Mouse (Mus musculus) lung, embryonic 16.5 days (tissue): ENCODE measurements around the gene Fggy. TPM values are rescaled to one million over a fixed set of nuclear protein-coding genes. Genes with fewer than 3 reads are reported as not detected.
A peak's percentile ranks its signal among the peaks of the same experiment; 100 is the strongest.

Experiments used
- ATAC-seq: fragments of 200-750 bp; cut with Nextera tagmentation; 2 replicates; pipeline ENCODE4 v1.8.0; 2017; ENCODE audit warnings: low read depth, mild to moderate bottlenecking, moderate library complexity
- H3K27ac ChIP-seq: fragments of 300-500 bp; sonication (generic); 2 replicates; pipeline ENCODE4 v1.5.1; 2014; ENCODE audit warnings: mild to moderate bottlenecking, control low read depth, low read length
- H3K27me3 ChIP-seq: fragments of 300-500 bp; sonication (generic); 2 replicates; pipeline ENCODE4 v1.6.1; 2014; ENCODE audit warnings: low read depth, low read length, mixed read lengths; ENCODE audit not compliant: control insufficient read depth, insufficient read depth
- H3K36me3 ChIP-seq: fragments of 300-500 bp; sonication (generic); 2 replicates; pipeline ENCODE4 v1.6.1; 2014; ENCODE audit warnings: low read length; ENCODE audit not compliant: control insufficient read depth, insufficient read depth
- H3K4me1 ChIP-seq: fragments of 300-500 bp; sonication (generic); replicated peaks from 2 replicates; pipeline ENCODE4 v1.6.1; 2014; ENCODE audit warnings: low read length, mixed read lengths; ENCODE audit not compliant: control insufficient read depth, insufficient read depth
- H3K4me2 ChIP-seq: fragments of 300-500 bp; sonication (generic); 2 replicates; pipeline ENCODE4 v1.6.1; 2014; ENCODE audit warnings: low read depth, low read length, control low read depth
- H3K4me3 ChIP-seq: fragments of 300-500 bp; sonication (generic); 2 replicates; pipeline ENCODE4 v1.5.1; 2014; ENCODE audit warnings: mild to moderate bottlenecking, low read length, control low read depth
- H3K9ac ChIP-seq: fragments of 300-500 bp; sonication (generic); 2 replicates; pipeline ENCODE4 v1.6.1; 2014; ENCODE audit warnings: low read length, control low read depth
- H3K9me3 ChIP-seq: fragments of 300-500 bp; sonication (generic); 2 replicates; pipeline ENCODE4 v1.6.1; 2016; ENCODE audit warnings: low read length; ENCODE audit not compliant: control insufficient read depth
- WGBS: fragments of 180-500 bp; shearing (Covaris S2); extraction: QIAGEN DNeasy Blood & Tissue Kit; methylation state at CpG from one replicate; pipeline ENCODE4 v1.1.7; 2014; 5-methylcytosine and 5-hydroxymethylcytosine counted together
- polyA plus RNA-seq: library from polyadenylated mRNA; unstranded; fragments of >200 nt; fragmentation: Nextera tagmentation; extraction: Ambion mirVana; gene quantifications from 2 replicates; pipeline ENCODE4 v1.2.1, GENCODE M21; 2015

The Fggy gene
- 9.6 and 10.1 TPM in 2 replicates for polyA plus RNA-seq

DNA sequence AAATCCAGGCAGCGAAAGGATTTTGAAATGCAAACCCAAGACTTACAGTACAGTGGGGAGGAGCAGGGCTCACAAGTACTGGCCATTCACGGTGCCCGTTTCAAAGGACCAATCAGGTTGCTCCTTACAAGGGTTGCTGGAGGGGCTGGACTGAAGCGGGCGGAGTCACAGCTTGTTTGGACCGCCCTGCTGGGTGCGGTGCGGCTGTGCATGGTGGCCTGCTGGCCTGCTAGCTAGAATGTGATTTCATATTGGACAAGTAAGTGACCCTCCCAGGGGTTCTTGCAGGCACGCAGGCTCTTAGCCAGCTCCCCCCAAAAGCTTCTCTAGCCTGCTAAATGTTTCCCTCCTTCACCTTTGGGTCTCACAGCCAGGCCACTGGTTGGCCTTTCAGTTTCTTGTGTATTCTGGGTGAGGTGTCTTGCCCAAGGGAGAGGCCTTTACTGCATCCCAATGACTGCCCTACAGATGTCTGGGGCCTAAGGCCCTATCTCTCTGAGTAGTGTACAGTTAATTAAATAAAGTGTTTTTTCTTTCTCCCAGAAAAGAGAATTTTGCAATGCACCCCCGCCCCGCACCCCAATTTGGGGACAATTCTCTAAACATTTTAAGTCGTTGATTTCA lies at the start of gene Fggy:
Gene Fggy, plus strand, starts transcription at position 175 of the 624 bp plus-strand sequence.
- peak within 1 kb of the TSS; percentile 89 for H3K27ac ChIP-seq
- H3K4me3 ChIP-seq: peak within 1 kb of the TSS; percentile 50
- H3K27me3 ChIP-seq: no peaks in the 10 kb centered on the region
- WGBS: 22% methylated on average over 12 of the region's 12 CpGs
- H3K9ac ChIP-seq: peak within 1 kb of the TSS; percentile 62
- H3K9me3 ChIP-seq: no peaks in the 10 kb centered on the region
- peak within 1 kb of the TSS; percentile 64 for H3K4me2 ChIP-seq
- peaks cover 16% of the 10 kb centered on the region for H3K4me1 ChIP-seq
- no peaks in the 10 kb centered on the region for H3K36me3 ChIP-seq
- peak; percentile 100 for ATAC-seq

DNA sequence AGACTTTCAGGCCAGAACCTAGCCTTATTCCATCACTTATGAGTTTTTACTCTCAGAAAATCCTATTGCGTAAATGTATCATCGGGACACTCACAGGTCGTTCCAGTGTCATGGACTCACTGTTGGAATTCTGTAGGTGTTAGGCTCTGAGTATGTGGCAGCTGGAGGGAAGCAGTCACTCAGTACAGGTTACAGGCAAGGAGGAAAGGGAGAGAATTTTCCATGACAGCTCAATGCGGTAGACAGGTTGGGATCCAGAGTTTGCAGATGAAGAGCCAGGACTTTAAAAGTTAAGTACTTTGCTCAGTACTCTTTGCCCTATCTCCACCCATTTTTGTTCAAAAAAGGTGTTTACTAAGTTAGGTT lies 49.4 kb upstream of the Fggy start:
- H3K4me3 ChIP-seq: no peak overlapping the region
- H3K9ac ChIP-seq: no peak overlapping the region
- WGBS: 77% methylated on average over 4 of the region's 4 CpGs
- H3K4me1 ChIP-seq: peaks cover 5% of the 10 kb centered on the region; the same call in 1 of the 2 replicates
- no peak overlapping the region; the same call in 1 of the 2 replicates for H3K27ac ChIP-seq
- no peaks in the 10 kb centered on the region for H3K27me3 ChIP-seq
- no peaks in the 10 kb centered on the region for H3K9me3 ChIP-seq
- no peak overlapping the region for H3K4me2 ChIP-seq
- ATAC-seq: no peak
- no peaks in the 10 kb centered on the region for H3K36me3 ChIP-seq

DNA sequence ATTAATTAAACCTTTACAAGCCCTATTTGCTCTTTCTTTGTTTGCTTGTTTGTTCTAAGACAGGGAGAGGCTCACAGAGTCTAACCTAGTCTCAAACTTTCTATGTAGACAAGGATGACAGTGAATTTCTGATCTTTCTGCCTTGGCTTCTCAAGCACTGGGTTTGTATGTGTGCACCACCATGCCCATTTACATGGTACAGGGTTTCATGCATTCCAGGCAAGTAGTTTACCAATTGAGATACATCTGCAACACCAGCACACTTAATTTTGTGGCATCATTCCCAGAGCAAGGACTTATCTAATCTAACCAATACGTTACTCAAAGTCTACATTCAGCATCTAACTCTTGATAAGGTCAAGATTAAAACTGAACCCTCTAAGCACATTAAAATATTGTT lies 38.9 kb upstream of the Fggy start:
- Histone ChIP-seq H3K4me2 (no peak overlapping the region), H3K4me3 (no peak overlapping the region), H3K9ac (no peak overlapping the region), H3K36me3 (no peaks in the 10 kb centered on the region), H3K4me1 (no peaks in the 10 kb centered on the region), H3K27ac (no peak overlapping the region), H3K27me3 (no peaks in the 10 kb centered on the region), H3K9me3 (0 out of 2 replicates have a peak, but pooled peaks cover 2% of the 10 kb centered on the region)
- peak; percentile 60; the same call in 1 of the 2 replicates for ATAC-seq
- WGBS: 55% methylated on average over 1 of the region's 1 CpGs

DNA sequence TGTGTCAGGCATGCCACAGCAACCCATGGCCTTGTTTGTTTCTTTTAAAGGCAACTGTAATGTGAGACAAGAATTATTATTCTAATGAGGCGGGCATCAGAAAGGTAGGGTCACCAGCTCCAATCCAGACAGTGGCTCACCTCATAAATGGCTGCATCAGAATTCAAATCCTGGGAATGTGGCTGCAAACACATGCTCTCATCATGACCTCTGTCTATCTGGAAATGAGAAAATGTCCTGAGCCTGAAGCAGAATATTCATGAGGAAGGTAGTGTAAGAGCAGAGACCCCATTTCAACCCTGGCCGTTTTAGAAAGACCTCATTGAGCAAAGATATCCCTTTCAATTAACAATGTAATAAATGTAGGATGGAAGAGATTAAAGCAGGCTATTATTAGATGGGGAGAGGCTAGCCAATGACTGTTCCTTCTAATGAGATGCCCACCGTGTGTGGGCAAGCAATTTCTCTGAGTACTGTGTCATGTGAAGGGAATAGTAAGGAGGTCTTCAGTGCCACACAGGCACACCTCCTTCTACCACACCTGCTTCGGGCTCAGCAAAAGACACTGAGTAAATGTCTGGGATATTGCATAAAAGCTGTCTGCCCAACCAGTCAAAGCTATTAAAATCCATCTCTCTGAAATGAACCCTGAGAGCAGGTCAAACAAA lies 37.2 kb upstream of the Fggy start:
- Histone ChIP-seq H3K4me3 (no peak overlapping the region), H3K27me3 (no peaks in the 10 kb centered on the region), H3K36me3 (no peaks in the 10 kb centered on the region), H3K9me3 (0 out of 2 replicates have a peak, but pooled peaks cover 2% of the 10 kb centered on the region), H3K27ac (no peak overlapping the region), H3K4me1 (no peaks in the 10 kb centered on the region), H3K9ac (no peak overlapping the region), H3K4me2 (no peak overlapping the region)
- 75% methylated on average over 4 of the region's 4 CpGs for WGBS
- no peak for ATAC-seq

GRCm38 (mm10) chr4:95520643-95521032 lies 36.7 kb upstream of the Fggy start:
- Histone ChIP-seq H3K4me1 (no peaks in the 10 kb centered on the region), H3K4me2 (no peak overlapping the region), H3K27me3 (no peaks in the 10 kb centered on the region), H3K27ac (no peak overlapping the region), H3K9ac (no peak overlapping the region), H3K36me3 (no peaks in the 10 kb centered on the region), H3K9me3 (0 out of 2 replicates have a peak, but pooled peaks cover 2% of the 10 kb centered on the region), H3K4me3 (no peak overlapping the region)
- ATAC-seq: no peak
- 74% methylated on average over 2 of the region's 2 CpGs for WGBS

GRCm38 (mm10) chr4:95526588-95526987 lies 30.7 kb upstream of the Fggy start:
- ATAC-seq: no peak
- WGBS: 66% methylated on average over 4 of the region's 4 CpGs
- Histone ChIP-seq H3K9me3 (0 out of 2 replicates have a peak, but pooled peaks cover 2% of the 10 kb centered on the region), H3K4me3 (no peak overlapping the region), H3K27ac (no peak overlapping the region), H3K4me2 (no peak overlapping the region), H3K4me1 (no peaks in the 10 kb centered on the region), H3K9ac (no peak overlapping the region), H3K36me3 (no peaks in the 10 kb centered on the region), H3K27me3 (no peaks in the 10 kb centered on the region)

- H3K27me3 ChIP-seq: no peaks in the 10 kb centered on the region
- WGBS: 65% methylated on average over 2 of the region's 2 CpGs
- no peak overlapping the region for H3K4me3 ChIP-seq
- no peak for ATAC-seq
- H3K4me1 ChIP-seq: no peaks in the 10 kb centered on the region
- no peaks in the 10 kb centered on the region for H3K9me3 ChIP-seq
- no peak overlapping the region for H3K9ac ChIP-seq
- H3K4me2 ChIP-seq: no peak overlapping the region
- H3K36me3 ChIP-seq: no peaks in the 10 kb centered on the region
- H3K27ac ChIP-seq: no peak overlapping the region
These were observed 26.6 kb upstream of the Fggy start for GRCm38 (mm10) chr4:95530757-95531156.

GRCm38 (mm10) chr4:95533946-95534345 lies 23.4 kb upstream of the Fggy start:
- Histone ChIP-seq H3K4me3 (no peak overlapping the region), H3K4me2 (no peak overlapping the region), H3K36me3 (no peaks in the 10 kb centered on the region), H3K9me3 (no peaks in the 10 kb centered on the region), H3K27me3 (no peaks in the 10 kb centered on the region), H3K4me1 (no peaks in the 10 kb centered on the region), H3K9ac (no peak overlapping the region), H3K27ac (no peak overlapping the region)
- 75% methylated on average over 3 of the region's 3 CpGs for WGBS
- no peak for ATAC-seq

DNA sequence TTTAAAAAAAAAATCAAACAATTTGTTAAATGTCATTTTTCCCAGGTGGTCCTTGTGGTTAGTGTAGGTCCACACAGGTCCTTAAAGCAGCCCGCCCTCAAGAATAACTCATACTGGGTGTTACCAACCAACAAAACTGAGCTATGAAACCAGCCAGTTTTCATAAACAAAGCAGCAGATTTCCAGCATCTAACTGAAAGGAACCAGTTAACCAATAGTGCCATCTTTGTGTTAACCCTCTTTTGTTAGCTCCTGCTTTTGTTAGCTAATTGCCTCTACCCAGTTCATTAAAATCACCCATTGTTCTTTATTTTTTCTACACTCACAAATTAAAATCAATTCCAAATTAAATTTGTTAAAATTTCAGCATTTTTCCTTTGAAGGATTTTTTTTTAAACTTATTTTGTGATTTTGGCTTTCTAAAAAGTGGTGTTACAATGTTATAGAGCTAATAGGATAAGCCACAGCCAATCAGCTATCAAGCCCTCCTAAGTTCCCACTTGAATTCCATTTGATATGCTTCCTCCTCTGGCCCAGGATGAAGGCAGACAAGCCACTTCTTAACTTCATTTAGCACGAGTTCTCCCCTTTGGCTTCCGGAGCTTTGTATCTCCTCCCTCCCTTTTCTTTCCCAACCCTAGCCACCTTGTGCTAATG lies 15.8 kb upstream of the Fggy start:
- Histone ChIP-seq H3K4me1 (no peaks in the 10 kb centered on the region), H3K27ac (no peak overlapping the region), H3K36me3 (no peaks in the 10 kb centered on the region), H3K4me3 (no peak overlapping the region), H3K4me2 (no peak overlapping the region), H3K9ac (no peak overlapping the region), H3K9me3 (no peaks in the 10 kb centered on the region), H3K27me3 (no peaks in the 10 kb centered on the region)
- ATAC-seq: no peak
- WGBS: 57% methylated on average over 3 of the region's 3 CpGs
